ENCODE assay signal across 15 mouse cellular contexts in the genomic region with DNA sequence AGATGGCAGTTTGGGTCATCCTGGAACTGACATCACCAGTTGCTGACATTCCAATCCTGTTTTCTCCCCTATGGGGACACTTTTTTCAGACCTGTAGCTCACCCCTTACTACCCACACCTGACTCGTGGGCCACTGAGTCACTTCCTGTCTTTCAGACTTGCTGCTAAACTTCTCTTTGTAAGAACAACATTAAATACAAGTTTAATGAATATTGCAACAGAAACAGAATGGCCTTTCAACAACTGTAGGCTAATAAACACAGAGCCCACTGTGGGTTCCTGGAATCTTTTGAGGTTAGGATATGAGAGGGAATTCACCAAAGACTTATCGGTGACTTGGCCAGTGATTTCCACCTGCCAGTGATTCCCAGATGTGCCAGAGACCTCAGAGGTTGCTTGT.
A peak's percentile ranks its signal among the peaks of the same experiment; 100 is the strongest.
DNase-seq lines count a peak whose midpoint lies in the region; ATAC-seq and TF ChIP-seq lines count a peak whose summit lies in the region.
"Had no signal": no experiment of that assay in that cellular context is flagged by ENCODE, and none has a peak within 500 bp of the region (broad histone marks: within the 10 kb centered on the region; RNA-seq: fewer than 3 reads in every experiment).

No protein-coding gene starts in this region.

- ATAC-seq in heart, postnatal 0 days (ENCODE audit: insufficient read depth, low read depth), result no peak
- ATAC-seq in limb, embryonic 14.5 days (ENCODE audit: low FRiP score, low read depth), result no peak
- ATAC-seq: intestine, embryonic 16.5 days; liver, embryonic 12.5 days; midbrain, embryonic 15.5 days had no signal

- H3K79me2 ChIP-seq in C2C12 (ENCODE audit: control insufficient read depth, insufficient read depth), result peaks cover 72% of the 10 kb centered on the region

- no peaks in the 10 kb centered on the region for H3K36me3 ChIP-seq in heart, postnatal 0 days (replicated peaks; ENCODE audit: control insufficient read depth, insufficient read depth, low read length)
- H3K36me3 ChIP-seq in C2C12 (ENCODE audit: control insufficient read depth, insufficient read depth), result peaks cover 9% of the 10 kb centered on the region
- H3K36me3 ChIP-seq in limb, embryonic 14.5 days (ENCODE audit: control insufficient read depth, insufficient read depth, low read length), result no peaks in the 10 kb centered on the region
- H3K36me3 ChIP-seq: forebrain, embryonic 12.5 days; liver, embryonic 12.5 days; midbrain, embryonic 15.5 days had no signal

- no peak overlapping the region for H3K4me2 ChIP-seq in heart, postnatal 0 days (ENCODE audit: low read depth, low read length)
- H3K4me2 ChIP-seq in limb, embryonic 14.5 days (replicated peaks; ENCODE audit: low read depth, low read length, severe bottlenecking), result no peak overlapping the region
- H3K4me2 ChIP-seq: forebrain, embryonic 12.5 days; hindbrain, embryonic 14.5 days; liver, embryonic 12.5 days; midbrain, embryonic 15.5 days had no signal

- no peak for TF ChIP-seq POLR2A in limb, embryonic 14.5 days (IDR thresholded peaks at IDR 0.05; ENCODE audit: borderline replicate concordance, extremely low read depth, insufficient read depth, insufficient read length)

- no peak for TF ChIP-seq CTCF in heart, postnatal 0 days (IDR thresholded peaks at IDR 0.05; ENCODE audit: low read depth)
- TF ChIP-seq CTCF in C2C12 (IDR thresholded peaks at IDR 0.05; ENCODE audit: control insufficient read depth, insufficient read depth, insufficient read length), result no peak

- peaks cover 23% of the 10 kb centered on the region for H3K79me3 ChIP-seq in C2C12 (ENCODE audit: low read depth)

- 55% methylated on average over 2 of the region's 2 CpGs for WGBS in heart, postnatal 0 days
- 27% methylated on average over 2 of the region's 2 CpGs for WGBS in limb, embryonic 14.5 days

- no peak overlapping the region for H3K9ac ChIP-seq in heart, postnatal 0 days (replicated peaks; ENCODE audit: low read depth, low read length)
- no peak overlapping the region for H3K9ac ChIP-seq in limb, embryonic 14.5 days (ENCODE audit: low read depth, low read length, severe bottlenecking)
- H3K9ac ChIP-seq: forebrain, embryonic 12.5 days; hindbrain, embryonic 14.5 days; liver, embryonic 12.5 days; midbrain, embryonic 15.5 days had no signal

- intact Hi-C loops in heart, postnatal 10 days (cut with DNase I), result no loop called here

- 0 out of 2 replicates have a peak overlapping the region, but pooled peaks have one; percentile 9 for H3K27ac ChIP-seq in heart, postnatal 0 days (ENCODE audit: low read depth)
- H3K27ac ChIP-seq in limb, embryonic 14.5 days (replicated peaks; ENCODE audit: low read depth, low read length), result peak overlapping the region; percentile 68; the same call in 1 of the 2 replicates
- H3K27ac ChIP-seq: forebrain, embryonic 12.5 days; hindbrain, embryonic 14.5 days; liver, embryonic 12.5 days; midbrain, embryonic 15.5 days had no signal

- H3K9me3 ChIP-seq in heart, postnatal 0 days (replicated peaks; ENCODE audit: control insufficient read depth, low read length), result no peaks in the 10 kb centered on the region
- no peaks in the 10 kb centered on the region for H3K9me3 ChIP-seq in limb, embryonic 14.5 days (ENCODE audit: control insufficient read depth, low read length)
- H3K9me3 ChIP-seq: forebrain, embryonic 12.5 days; liver, embryonic 12.5 days; megakaryocyte, embryonic 14.5 days; midbrain, embryonic 15.5 days had no signal

- no peak overlapping the region for H3K4me3 ChIP-seq in heart, postnatal 0 days (ENCODE audit: low read depth, low read length)
- H3K4me3 ChIP-seq in C2C12 (ENCODE audit: insufficient read depth, poor library complexity, severe bottlenecking), result no peak overlapping the region
- no peak overlapping the region for H3K4me3 ChIP-seq in limb, embryonic 14.5 days (replicated peaks; ENCODE audit: low read length)
- H3K4me3 ChIP-seq: forebrain, embryonic 12.5 days; liver, embryonic 12.5 days; megakaryocyte, embryonic 14.5 days; midbrain, embryonic 15.5 days had no signal

- DNase-seq in heart, postnatal 0 days (ENCODE audit: low spot score), result no peak
- no peak for DNase-seq in heart, postnatal 10 days
- peak; percentile 64 for DNase-seq in 3134 (ENCODE audit: extremely low read depth, insufficient read length, low spot score)
- DNase-seq in limb, embryonic 14.5 days (ENCODE audit: low spot score), result no peak
- DNase-seq in cerebellum, postnatal 4 days (ENCODE audit: low spot score in 2 of 2), result no peak
- DNase-seq in adrenal gland, adult 8-10 months, result no peak
- no peak for DNase-seq in urinary bladder, postnatal 10 days (ENCODE audit: low spot score)
- DNase-seq: thymus, postnatal 36 days had no signal

- 0 out of 2 replicates have a peak, but pooled peaks cover 2% of the 10 kb centered on the region for H3K4me1 ChIP-seq in heart, postnatal 0 days (ENCODE audit: control insufficient read depth, insufficient read depth)
- peaks cover 16% of the 10 kb centered on the region for H3K4me1 ChIP-seq in limb, embryonic 14.5 days (ENCODE audit: control insufficient read depth, insufficient read depth, low read length)
- H3K4me1 ChIP-seq: forebrain, embryonic 12.5 days; megakaryocyte, embryonic 14.5 days had no signal

- H3K27me3 ChIP-seq in heart, postnatal 0 days (ENCODE audit: control insufficient read depth, insufficient read depth, low read length), result no peaks in the 10 kb centered on the region
- no peaks in the 10 kb centered on the region for H3K27me3 ChIP-seq in C2C12 (ENCODE audit: control insufficient read depth, insufficient read depth, insufficient read length)
- H3K27me3 ChIP-seq in limb, embryonic 14.5 days (ENCODE audit: control insufficient read depth, insufficient read depth, low read length), result no peaks in the 10 kb centered on the region
- H3K27me3 ChIP-seq: forebrain, embryonic 12.5 days; liver, embryonic 12.5 days; megakaryocyte, embryonic 14.5 days; midbrain, embryonic 15.5 days had no signal

- no peak for TF ChIP-seq EP300 in heart, postnatal 0 days (IDR thresholded peaks at IDR 0.05; ENCODE audit: low read depth)

- H3ac ChIP-seq in C2C12 (ENCODE audit: control insufficient read depth, insufficient read length, low read depth), result no peak overlapping the region

TF ChIP-seq in C2C12, 6 proteins besides CTCF, POLR2A, EP300 and RAD21:
- TF ChIP-seq MYOG (IDR thresholded peaks at IDR 0.05; ENCODE audit: control insufficient read depth, extremely low read depth, insufficient read length) (no peak), MYOD1 (IDR thresholded peaks at IDR 0.05; ENCODE audit: control insufficient read depth, insufficient read length, low read depth) (peak; percentile 4), CEBPB (IDR thresholded peaks at IDR 0.05; ENCODE audit: low read depth) (peak; percentile 67), FOSL1 (IDR thresholded peaks at IDR 0.05; ENCODE audit: insufficient read depth, low read length, poor library complexity, severe bottlenecking) (no peak), USF1 (IDR thresholded peaks at IDR 0.05; ENCODE audit: low read depth) (no peak), MAX (IDR thresholded peaks at IDR 0.05) (no peak)
